Mouse (Mus musculus) testis, postnatal 14 days (tissue): ENCODE data around the gene Ahdc1.
A peak's percentile ranks its signal among the peaks of the same experiment; 100 is the strongest.

Source experiments
- DNase-seq: peaks from one replicate; pipeline ENCODE4 v3.0.0; 2021; ENCODE audit warnings: low spot score

Gene Ahdc1

DNA sequence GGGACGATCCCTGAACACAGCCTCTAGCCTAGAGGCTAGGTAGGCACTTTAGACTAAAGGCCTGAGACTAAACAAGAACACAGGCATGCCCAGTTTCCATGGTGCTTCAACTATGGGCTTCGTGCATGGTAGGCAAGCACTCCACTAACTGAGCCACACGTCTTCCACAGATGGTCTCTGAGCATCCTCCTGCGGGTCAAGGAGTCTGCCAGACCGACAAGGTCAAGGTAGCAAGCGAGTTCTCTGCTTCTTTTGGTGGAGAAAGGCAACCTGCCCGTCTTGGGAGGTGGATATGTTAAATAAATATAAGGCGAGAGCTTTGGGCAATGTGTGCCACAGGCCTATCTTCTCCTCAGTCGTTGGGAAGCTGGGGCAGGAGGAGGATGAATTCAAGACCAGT is 90.7 kb downstream of the Ahdc1 start:
- DNase-seq, result no peak

DNA sequence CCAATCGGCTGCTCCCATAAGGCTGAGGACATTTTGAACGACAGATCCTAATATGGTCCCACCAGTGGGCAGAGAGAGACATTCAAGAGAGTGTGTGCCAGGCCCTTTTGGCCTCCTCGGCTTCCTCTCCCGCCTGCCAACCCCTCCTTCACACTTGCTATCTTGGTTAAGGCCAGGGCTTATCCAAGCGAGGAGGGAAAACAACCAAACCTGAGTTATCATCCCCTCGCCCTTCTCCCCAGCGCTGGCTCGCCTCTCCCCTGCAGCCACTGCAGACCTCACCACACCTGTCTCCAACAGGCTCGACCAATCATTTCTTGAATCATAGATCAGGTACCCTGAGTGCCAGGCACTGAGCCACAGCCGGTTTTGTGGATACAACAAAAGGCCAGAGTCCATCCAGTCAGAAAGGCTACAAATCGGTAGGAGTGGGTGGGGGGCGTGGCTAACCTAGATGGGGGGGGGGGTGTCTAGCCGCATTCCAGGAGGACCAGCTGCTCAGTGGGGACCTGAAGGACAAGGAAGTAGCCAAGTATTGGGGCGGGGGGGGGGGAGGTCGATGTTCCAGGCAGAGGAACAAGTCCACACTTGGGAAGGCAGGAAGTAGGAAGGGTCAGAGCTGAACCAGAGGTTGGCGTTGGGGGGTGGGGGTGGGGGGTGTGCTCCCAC is 92.6 kb downstream of the Ahdc1 start:
- DNase-seq, result peak; percentile 48

DNA sequence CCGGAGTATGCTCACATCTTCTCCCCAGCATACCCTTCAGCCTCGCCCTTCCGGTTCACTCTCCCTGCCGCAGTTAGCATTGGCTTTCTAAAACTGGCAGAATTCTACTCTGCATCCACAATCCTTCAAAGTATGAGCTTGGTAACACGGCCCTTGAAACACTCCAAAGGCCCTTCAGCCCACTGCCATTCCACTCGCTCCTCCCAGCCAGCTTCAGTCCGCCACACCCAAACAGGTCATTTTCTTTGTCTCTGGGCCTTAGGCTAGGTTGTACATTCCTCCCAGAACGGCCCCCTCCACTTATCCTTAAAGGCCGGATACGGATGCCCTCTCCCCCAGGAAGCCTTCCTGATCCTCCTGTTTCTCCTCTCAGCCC is 93.1 kb downstream of the Ahdc1 start:
- no peak for DNase-seq

DNA sequence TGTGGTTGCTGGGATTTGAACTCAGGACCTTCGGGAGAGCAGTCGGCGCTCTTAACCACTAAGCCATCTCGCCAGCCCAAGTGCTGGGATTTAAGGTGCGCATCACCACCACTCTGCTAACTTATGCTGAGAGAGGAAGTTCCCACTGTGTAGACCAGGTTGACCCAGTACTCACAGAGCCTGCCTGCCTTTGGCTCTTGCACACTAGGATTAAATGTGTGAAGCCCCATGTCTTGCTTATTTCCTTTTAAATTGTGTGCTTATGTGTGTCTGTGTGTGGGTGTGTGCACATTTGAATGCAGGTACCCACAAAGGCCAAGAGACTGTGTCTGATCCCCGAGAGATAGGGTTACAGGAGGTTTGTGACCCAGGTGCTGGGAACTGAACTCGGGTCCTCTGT is 95.6 kb downstream of the Ahdc1 start:
- DNase-seq, result no peak

DNA sequence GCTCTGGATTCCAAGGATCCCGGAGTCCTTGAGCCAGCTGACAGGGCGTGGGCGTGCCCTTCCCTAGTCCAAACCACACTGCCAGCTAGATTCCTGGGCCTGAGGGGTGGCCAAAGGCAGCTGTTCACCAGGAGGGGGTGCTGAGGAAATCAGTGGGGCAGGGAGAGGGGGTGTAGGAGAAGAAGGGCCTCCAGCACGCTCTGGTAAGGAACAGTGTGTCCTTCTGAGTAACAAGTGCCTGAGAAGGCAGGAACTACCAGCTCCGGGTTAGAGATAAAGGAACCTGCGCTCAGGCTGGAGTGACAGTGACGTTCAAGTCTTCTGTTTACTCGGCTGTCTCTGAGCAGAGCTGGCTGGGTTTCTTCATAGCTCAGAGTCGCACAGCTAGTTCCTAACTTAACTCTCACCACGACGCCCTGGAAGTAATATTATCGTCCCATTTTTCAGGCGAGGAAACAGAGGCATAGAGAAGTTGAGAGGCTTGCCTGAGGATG is 96.8 kb downstream of the Ahdc1 start:
- DNase-seq, result peak; percentile 88

DNA sequence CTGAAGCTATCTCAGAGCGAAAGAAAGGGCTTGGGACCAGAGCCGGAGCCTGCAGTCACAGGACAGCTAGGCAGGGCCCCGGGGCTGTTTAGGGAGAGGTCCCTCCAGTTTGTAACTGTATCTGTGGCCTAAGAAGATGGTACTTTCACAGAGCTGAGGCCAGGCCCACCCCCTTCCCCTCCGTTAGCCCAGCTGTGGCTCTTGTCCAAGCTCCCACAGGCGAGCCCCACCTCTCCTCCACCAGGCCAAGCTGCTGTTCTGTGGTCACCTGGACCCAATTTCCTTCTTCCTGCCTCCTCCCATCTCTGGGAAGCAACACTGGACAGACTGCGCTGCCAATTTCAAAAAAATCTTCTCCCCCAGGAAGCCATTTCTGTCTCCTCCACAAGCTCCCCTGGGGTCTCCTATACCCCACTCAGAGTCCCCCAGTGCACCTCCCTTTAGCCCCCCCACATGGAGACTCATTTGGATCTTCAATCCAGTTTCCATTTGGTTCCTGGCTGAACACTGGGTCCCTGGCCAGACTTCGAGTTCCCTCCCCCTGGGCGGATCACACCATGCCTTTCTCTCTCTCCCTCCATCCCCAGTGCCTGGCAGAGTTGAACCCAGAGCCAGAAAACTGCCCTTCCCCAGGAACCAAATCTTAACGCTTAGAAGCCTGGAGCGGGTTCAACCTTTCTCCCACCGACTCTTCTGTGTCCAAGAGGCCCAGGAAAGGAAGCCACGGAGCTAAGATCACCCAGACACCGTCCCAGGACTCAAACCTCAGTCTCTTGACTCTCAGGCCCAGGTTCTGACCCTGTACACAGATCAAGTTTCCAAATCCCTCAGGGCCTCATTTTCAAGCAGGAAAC is 97.6 kb downstream of the Ahdc1 start:
- DNase-seq, result peak; percentile 45

DNA sequence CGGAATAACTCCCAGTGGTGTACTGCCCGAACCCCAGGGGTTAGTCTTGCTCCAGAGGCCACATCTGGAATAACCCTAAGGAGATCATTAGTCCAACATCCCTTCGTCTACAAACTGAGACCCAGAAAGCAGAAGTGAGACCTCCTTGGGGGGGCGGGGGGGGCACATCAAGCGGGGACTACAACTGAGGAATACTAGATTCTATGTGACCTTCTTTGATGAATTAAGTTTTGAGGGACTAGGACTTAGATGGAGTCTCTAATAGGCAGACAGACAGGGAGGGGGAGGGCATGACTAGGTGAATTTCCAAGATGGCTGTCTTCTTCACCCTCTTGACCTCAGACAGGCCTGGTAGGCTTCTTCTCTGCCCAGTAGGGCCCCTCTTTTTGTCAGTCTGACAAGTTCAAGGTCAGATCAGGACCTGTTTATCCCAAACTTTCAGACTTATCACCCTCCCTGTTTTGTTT is 98.3 kb downstream of the Ahdc1 start:
- no peak for DNase-seq

DNA sequence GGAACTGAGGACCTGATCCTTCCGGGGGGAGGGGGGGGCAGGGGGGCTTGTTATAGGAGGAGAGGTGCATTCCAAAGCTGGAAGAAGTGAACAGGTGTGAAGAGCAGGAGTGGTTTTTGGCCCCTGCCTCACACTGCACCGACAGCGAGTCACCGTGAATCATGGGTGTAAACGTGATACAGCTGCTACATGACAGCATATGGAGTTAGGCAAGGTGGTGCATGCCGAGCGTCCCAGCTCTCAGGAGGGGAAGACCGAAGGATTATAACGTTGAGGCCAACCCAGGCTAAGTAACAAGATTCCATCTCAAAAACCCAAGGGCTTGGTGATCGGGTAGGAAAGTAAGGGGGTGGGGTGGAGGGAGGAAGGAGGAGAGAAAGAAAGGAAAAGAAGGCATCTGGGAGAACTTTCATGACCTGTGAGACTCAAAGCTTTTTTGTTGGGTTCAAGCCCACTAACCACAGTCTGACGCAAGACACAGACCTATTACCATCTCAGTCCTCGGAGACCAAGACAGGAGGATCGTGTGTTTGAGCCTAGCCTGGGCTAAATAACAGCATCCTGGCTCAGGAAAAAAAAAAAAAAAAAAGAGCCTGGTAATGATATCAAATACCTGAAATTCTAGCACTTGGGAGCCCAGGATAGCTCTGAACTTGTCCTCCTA is 101.2 kb downstream of the Ahdc1 start:
- no peak for DNase-seq

DNA sequence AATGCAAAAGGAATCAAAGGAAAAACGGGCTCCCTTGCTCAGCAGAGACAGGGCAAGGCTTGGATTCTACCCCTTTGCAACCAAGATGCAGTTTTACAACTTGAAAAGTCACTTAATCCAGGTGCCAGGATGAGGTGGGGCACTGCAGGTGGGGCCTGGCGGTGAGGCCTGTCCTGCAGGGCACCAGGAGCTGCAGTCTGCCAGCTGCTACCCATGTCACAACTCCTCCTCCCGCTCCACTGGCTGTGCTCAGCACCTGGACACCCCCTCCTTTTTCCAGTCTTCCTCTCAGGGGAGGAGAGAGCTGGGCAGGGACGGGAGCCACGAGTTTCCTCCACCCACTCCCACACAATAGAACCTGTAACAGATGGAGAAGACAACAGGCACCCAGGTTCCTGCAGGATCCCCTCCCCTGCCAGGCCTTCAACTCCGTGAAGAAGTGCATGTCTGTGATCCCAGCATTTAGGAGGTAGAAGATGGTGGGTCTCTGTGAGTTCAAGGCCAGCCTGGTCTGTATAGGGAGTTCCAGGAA is 102.4 kb downstream of the Ahdc1 start:
- no peak for DNase-seq

DNA sequence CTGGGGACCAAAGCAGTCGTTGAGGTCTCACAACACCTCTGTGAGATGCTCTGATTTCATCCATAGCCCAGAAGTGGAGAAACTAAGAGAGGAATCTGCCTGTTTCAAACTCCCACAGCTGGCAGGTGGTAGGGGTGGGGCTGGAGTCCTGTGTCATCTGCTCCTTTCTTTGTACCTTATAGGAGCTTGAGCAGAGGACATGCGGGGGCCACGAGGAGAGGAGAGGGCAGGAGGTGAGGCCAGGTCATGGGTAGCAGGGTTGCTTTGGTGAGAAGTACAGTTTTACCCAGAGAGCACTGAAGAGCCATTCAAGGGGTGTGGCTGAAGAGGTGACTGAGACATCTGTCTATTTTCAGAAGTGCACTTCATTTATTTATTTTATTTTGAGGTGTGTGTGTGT is 103.7 kb downstream of the Ahdc1 start:
- DNase-seq, result no peak

DNA sequence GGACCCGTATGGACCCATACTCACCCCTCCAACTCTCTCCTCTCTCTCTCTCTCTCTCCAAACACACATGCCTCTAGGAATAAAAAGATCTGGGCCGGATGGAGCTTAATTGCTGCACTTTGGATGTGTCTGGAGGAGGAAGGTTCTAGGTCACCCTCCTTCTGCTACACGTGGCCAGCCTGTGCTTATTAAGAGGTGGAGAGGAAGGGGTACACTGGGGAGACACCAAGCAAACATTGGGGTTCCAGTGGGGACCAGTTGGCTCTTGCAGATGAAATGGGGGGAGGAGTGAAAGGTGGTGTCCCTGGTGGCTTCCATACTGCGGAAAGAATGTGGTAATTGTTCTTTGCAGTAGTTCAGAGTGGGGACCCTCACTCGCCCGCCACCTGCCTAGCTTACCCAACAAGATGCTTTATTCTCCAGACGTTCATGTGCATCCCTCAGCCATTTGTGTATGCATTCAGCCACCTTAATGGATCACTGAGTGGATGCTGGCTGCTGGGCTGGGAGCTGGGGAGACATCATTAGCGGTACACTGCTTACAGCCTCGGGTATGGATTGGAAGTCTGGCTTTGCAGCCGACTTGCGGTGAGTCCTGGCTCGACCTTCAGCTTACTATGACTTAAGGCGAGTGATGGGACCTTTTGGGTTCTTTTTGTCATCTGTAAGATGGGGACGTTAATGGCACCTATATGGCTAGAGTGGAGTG is 104.8 kb downstream of the Ahdc1 start:
- DNase-seq, result no peak

DNA sequence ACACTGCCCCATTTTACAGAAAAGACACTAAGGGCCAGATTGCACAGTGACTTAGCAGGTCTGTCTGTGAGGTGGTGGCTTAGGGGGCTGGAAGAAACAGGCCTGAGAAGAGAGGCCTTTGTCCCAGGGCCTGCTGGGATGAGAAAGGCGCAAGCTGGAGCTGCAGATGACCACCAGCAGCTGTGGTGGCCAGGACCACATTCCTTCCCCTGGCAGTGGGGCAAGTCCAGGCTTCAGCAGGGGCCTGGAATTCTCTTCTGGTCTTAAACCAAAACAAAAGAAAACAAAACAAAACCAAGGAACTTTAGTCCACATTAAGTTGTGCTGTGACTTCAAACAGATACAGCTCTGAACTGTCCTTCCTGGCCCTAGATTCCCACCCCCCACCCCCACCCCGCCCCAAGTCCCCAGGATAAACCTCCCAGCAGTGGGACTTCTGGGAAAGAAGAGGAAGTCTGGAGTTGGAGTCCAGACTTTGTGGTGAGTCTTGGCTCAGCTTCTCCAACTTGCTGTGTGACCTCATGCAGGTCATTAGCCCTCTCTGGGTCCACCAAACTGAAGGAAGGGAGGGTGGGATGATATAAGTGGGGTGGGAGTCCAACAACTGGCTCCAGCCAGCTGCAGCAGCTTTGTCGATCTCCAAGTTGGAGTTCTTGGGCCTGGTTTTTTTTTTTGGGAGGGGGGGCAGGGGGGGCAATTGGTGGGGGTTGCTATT is 105.9 kb downstream of the Ahdc1 start:
- DNase-seq, result no peak

DNA sequence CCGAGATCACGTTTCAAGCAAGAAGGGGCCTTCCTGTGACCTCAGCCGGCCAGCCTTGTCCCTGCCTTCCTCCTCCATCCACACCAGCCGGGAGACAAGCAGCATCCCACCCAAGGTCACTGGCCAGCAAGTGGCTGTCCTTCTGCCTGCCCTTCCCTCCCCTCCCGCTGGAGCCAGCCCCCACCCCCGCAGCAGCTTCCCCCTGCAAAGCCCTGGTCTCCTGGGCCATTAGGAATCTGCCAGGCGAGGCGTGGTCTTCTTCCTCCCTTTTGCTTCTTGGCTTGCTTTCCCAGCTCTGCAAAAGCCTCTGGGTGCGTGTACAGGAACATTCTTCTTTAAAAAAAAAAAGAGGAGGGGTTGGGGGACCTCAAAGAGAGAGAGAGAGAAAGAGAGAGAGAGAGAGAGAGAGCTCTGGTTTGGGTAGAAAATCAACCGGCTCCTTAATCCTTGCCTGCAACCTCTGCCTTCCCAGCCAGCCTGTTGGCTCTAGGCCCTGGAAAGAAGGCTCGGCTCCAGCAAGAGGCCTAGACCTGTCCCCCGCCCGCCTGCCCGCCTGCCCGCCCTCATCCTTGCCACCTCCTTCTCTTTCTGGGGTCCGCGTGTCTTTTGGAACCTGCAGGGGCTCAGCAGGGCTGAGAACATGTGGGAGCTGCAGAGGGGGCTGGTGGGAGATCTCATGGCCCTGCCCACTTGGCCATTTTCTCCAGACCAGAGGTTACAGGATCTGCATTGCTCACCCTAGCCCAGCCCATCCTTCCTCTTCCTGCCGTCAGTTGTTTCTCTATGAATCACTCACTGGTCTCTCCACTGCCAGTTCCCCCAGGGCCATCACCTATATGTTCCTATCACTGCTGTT is 106.7 kb downstream of the Ahdc1 start:
- peak; percentile 86 for DNase-seq

DNA sequence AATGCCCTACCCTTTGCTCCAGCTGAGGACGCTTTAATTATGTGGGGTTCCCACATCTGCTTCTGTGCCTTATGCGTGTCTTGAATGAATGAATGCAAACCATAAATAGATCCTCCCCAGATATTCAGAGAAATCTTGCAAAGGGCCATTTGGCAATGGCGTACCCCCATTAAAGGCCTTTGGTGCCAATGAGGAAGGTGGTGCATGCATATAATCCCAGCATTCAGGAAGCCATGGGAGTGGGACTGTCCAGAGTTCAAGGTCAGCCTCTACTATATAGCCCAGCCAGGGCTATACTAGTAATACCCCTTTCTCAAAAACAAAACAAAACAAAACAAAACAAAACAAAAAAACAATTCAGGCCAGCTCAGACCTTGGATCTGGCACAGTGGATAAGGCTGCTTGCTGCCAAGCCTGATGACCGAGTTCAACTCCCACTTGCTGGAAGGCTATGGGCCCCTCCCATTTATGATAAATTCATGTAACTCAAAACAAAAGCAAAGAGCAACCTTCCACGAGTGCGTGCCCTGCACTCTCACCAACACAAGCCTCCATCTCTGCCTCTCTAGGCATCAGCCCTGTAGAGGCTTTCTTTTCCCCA is 107.8 kb downstream of the Ahdc1 start:
- peak; percentile 67 for DNase-seq

DNA sequence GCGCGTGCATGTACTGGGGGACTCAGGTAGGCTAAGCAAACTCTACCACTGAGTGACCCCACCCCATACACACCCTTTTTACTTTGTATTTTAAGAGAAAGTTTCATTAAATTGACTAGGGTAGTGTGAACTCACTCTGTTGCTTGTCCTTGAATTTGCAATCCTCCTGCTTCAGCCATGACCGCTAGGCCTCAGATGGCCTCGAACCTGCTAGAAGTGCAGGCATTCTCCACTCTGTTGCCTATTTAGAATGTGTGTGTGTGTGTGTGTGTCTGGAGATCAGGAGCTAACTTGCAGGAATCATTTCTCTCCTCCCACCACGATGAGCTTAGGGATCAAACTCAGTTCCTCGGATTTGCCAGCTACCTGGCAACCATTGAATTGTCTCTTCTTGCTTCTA is 108.5 kb downstream of the Ahdc1 start:
- no peak for DNase-seq

DNA sequence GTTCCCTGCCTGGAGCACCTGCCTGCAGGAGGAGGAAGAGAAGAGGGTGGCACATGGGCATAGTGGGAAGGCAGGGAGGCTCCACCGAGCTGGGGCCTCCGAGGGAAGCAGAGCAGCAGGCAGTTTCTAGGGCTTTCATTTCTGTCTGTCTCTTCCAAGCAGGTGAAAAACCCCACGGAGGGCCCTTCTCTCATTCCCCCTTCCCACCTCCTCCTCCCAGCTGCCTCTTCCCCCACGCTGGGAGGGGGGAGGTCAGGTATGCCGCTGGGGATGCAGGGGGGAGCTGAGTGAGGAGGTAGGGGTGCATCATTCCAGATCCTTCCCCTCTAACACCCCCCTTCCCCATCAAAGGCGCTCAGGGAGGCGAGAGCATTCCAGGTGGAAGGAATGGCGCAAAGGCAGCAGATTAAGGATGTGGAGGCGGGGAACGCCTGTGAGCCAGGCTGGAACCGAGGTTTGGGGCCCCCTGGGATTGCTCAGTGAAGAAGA is 109.8 kb downstream of the Ahdc1 start:
- DNase-seq, result no peak

DNA sequence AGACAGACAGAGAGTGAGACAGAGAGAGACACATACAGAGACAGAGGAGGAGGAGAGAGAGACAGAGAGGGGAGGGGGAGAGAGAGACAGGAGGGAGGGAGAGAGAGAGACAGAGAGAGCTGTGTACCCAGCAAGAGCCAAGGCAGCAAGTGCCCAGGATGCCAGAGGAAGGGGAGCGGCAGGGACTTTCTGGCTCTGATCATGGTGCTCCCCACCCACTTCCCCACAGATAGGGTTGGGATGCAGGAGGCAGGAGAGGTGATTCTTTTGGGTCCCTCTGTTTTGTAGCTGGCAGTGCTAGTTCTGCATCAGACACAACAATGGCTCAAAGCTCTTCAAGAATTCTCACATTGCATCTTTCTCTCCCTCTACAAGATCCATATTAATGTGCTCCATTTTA is 110.4 kb downstream of the Ahdc1 start:
- DNase-seq, result no peak

DNA sequence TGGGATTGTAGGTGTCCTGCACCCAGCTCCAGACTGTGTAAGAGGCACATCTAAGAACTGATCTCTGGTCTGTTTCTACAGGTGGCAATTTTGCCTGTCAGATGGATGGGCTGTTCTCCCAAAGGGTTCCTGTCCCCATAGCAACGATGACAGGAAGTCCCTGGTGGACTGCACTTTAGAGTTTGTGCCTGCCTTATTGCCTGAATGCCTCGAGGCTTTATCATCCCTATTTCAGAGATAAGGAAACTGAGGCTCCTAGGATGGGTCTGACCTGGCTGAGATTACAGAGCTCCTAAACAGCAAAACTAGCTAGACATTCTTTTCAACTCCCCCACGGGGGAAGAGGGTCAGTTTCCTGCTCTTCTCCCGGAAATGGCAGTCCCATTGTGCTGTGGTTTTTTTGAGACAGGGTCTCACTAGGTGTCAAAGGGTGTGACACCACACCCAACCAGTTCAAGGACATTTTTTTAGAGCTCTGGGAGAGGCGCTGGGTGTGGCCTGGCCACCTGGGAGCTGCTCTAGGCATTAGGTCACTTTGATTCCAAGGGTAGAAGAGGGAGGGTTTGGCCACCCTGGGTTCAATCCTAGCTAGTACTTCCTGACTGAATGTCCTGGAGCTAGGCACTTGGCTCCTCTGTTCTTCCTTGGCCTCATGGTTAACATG is 111.0 kb downstream of the Ahdc1 start:
- DNase-seq, result no peak

DNA sequence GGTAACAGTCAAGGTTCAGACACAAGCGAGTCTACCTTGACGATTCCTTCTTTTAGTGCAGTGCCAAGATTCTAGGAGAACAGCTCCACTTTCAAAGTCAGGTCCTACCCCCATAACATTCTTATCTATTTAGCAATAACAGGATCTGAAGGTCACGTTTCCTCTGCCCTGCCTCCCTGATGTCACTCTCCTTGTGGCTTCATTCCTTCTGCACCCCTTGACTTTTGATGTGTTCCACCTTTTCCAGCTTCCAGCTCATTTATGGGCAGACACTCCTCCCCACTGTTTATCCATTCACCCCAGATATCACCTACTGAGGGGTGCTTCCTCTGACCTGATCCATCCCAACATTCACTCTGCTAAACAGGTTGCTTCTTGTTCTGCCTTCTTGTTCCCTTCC is 116.0 kb downstream of the Ahdc1 start:
- no peak for DNase-seq
